Mouse (Mus musculus) heart, postnatal 36 days (tissue): ENCODE data around the gene Vpreb2. TPM values are rescaled to one million over a fixed set of nuclear protein-coding genes. Genes with fewer than 3 reads are reported as not detected.
A peak's percentile ranks its signal among the peaks of the same experiment; 100 is the strongest.
"Not testable (repeated sequence)": the region's sequence is repeated elsewhere in the genome, so short reads cannot be mapped to it uniquely, and the experiment has no call there.

Experiments
- DNase-seq, 2 experiments: peaks; one replicate each; pipeline ENCODE4 v3.0.0; 2021 to 2022
- intact Hi-C: fragments of 180-260 bp; cut with DNase I; formaldehyde crosslinking; loops from one replicate; pipeline ENCODE4 v1.15.1; 2025
- total RNA-seq, 2 experiments: library from RNA; stranded (reverse); gene quantifications; 2 replicates each; pipeline ENCODE4 v1.2.3; 2021

The Vpreb2 gene
- total RNA-seq, 2 experiments from 2014 or later = not detected

DNA sequence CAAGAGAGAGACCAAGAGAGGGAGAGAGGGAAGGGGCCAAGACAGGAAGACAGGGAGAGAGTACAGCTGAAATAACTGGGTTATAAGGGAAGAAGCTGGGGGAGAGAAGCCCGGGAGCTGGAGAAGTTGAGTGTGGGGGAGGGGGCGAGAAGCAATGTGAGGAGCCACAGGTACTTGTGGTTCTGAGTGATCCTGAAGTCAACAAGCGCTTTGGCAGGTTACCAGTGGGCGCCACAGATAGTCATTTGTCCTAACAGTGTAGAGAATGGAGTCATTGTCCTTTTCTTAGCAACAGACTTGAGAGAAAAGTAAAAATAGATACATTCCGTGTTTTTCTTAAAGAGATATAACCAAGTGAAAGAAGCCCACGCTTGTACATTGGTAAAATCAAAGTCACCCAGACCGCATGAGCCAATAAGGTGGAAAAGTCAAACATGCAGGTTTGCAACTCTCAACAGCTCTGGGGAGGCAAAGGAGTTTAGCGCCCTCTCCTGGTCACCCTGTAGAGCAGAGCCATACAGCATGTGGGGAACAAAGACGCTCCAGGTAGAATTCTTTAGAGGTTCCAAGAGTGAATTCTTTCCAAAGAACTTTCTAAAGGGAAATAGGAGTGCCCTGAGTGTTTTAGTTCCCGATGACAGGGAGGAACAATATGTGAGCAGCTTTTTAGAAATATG is 6.4 kb downstream of the Vpreb2 start:
- intact Hi-C loops = loop anchor here (2.0 to 5.0 kb wide), 2 partner anchors 59 to 74 kb away; partner anchors contain the start of gene Slc25a1
- DNase-seq = peak; percentile 43 to 46

- intact Hi-C loops = loop anchor here (2.0 to 5.0 kb wide), 2 partner anchors 60 to 75 kb away; partner anchors contain the start of gene Slc25a1
- DNase-seq = no peak
Observed at GRCm38 (mm10) chr16:17987703-17988102, 7.5 kb downstream of the Vpreb2 start.

- DNase-seq, intact Hi-C loops: not testable (repeated sequence)
Observed at GRCm38 (mm10) chr16:17992321-17992720, 12.1 kb downstream of the Vpreb2 start.

- intact Hi-C loops = no loop called here
- no peak for DNase-seq
Observed at GRCm38 (mm10) chr16:17999668-18000067, 19.4 kb downstream of the Vpreb2 start.

DNA sequence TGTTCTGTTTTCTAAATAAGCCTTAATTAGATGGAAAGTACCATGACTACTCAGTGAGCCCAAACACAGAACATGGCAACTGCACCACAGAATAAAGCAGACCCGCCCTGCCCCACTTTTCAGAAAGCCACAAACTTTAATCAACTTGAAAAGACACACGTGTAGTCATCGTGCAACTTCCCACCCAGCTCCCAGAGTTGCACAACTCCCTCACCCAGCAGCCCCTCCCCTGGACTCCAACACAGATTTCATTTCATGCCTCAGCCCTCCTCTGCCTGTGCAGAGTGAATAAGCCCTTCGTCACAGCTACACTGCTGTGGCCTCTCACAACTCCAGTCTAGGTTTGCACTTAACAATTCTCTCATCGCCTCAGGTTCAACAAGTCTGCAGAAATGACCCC is 24.4 kb downstream of the Vpreb2 start:
- intact Hi-C loops = no loop called here
- DNase-seq = no peak

DNA sequence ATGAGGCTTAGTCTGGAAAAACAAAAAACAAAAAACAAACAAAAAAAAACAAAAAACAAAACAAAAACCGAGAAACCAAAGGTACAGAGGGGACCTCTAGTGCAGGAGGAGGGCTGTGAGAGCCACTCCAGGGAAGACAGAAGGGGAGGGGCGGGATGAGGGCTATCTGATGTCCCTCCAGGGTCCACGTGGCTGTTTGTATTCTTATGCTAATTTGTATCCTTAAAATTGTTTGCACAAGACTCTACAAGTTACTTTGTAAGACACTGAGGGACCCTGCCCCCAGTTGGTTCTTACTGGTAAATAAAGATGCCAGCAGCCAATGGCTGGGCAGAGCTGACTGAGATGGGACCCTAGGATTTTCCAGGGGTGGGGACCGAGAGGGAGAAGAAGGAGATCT is 26.9 kb downstream of the Vpreb2 start:
- intact Hi-C loops = no loop called here
- DNase-seq = no peak

- DNase-seq = no peak
- intact Hi-C loops = no loop called here
Observed at GRCm38 (mm10) chr16:18011101-18011500, 30.9 kb downstream of the Vpreb2 start.

- DNase-seq, intact Hi-C loops: not testable (repeated sequence)
Observed at GRCm38 (mm10) chr16:18016482-18016881, 36.3 kb downstream of the Vpreb2 start.

GRCm38 (mm10) chr16:18022780-18023557 is 42.7 kb downstream of the Vpreb2 start:
- DNase-seq = no peak
- intact Hi-C loops = no loop called here

GRCm38 (mm10) chr16:18027371-18027770 is 47.1 kb downstream of the Vpreb2 start:
- no peak for DNase-seq
- intact Hi-C loops = no loop called here

Other genes with a start within 250 kb of the Vpreb2 start
- 10 to 100 TPM; 26.2 to 26.6 TPM for gene Med15, start 247.5 kb upstream of the Vpreb2 start, total RNA-seq
- gene Klhl22, start 220.8 kb upstream of the Vpreb2 start, total RNA-seq = 10 to 100 TPM; 17.2 to 20.2 TPM
- gene Scarf2, start 183.1 kb upstream of the Vpreb2 start, total RNA-seq = 1 to 10 TPM; 4.5 to 4.9 TPM
- gene B830017H08Rik, start 147.3 kb upstream of the Vpreb2 start, total RNA-seq = not detected
- gene Car15, start 142.1 kb upstream of the Vpreb2 start, total RNA-seq = 1 to 10 TPM; 2.1 TPM
- under 1 TPM; 0.16 to 0.17 TPM for gene Gm20518, start 88.8 kb upstream of the Vpreb2 start, total RNA-seq
- gene Tssk1, start 86.2 kb upstream of the Vpreb2 start, total RNA-seq = under 1 TPM; 0.11 to 0.14 TPM
- 10 to 100 TPM; 47.3 to 48.6 TPM for gene Dgcr2, start 81.9 kb upstream of the Vpreb2 start, total RNA-seq
- gene Tssk2, start 81.8 kb upstream of the Vpreb2 start, total RNA-seq = not detected
- 10 to 100 TPM in 1 of 2 experiments, 1 to 10 TPM in 1; 8.7 to 10.6 TPM for gene Ess2, start 69.1 kb upstream of the Vpreb2 start, total RNA-seq
- not detected for gene Gsc2, start 65.4 kb upstream of the Vpreb2 start, total RNA-seq
- gene Slc25a1, start 52.2 kb upstream of the Vpreb2 start, total RNA-seq = 10 to 100 TPM in 1 of 2 experiments, 1 to 10 TPM in 1; 5.9 to 13.9 TPM
- 10 to 100 TPM; 43.2 to 44.0 TPM for gene Dgcr6, start 72.4 kb downstream of the Vpreb2 start, total RNA-seq
- gene Prodh, start 109.8 kb downstream of the Vpreb2 start, total RNA-seq = 10 to 100 TPM; 23.6 to 28.4 TPM
- gene Rtn4r, start 147.2 kb downstream of the Vpreb2 start, total RNA-seq = 1 to 10 TPM; 2.1 to 6.0 TPM
- gene Ccdc188, start 237.5 kb downstream of the Vpreb2 start, total RNA-seq = not detected